Mouse (Mus musculus) olfactory bulb, adult 2 months (tissue): Measurements from ENCODE around the gene Ramp3. TPM values are rescaled to one million over a fixed set of nuclear protein-coding genes. Genes with fewer than 3 reads are reported as not detected.

Experiments used
- H3K27ac ChIP-seq: fragments of 200-500 bp; 2 replicates; pipeline ENCODE4 v1.5.1; 2012; ENCODE audit warnings: low read depth, low read length; ENCODE audit not compliant: insufficient read depth
- H3K4me1 ChIP-seq: fragments of 200-500 bp; 2 replicates; pipeline ENCODE4 v1.6.1; 2012; ENCODE audit warnings: low read length; ENCODE audit not compliant: control insufficient read depth, insufficient read depth
- H3K4me3 ChIP-seq: fragments of 200-500 bp; 2 replicates; pipeline ENCODE4 v1.5.1; 2012; ENCODE audit warnings: mild to moderate bottlenecking, low read depth, low read length, moderate library complexity; ENCODE audit not compliant: insufficient read depth
- CTCF ChIP-seq: fragments of 200-500 bp; IDR thresholded peaks from 2 replicates; pipeline ENCODE4 v1.5.1; 2012; ENCODE audit warnings: low read depth, mild to moderate bottlenecking, low read length, moderate library complexity; ENCODE audit not compliant: insufficient read depth
- POLR2A ChIP-seq: fragments of 200-500 bp; IDR thresholded peaks from 2 replicates; pipeline ENCODE4 v1.6.1; 2012; ENCODE audit warnings: mild to moderate bottlenecking, low read depth, low read length, moderate library complexity; ENCODE audit not compliant: insufficient read depth
- WGBS: fragments of 180-500 bp; shearing (Covaris S2); methylation state at CpG from one replicate; pipeline ENCODE4 v1.1.7; 2018; 5-methylcytosine and 5-hydroxymethylcytosine counted together
- polyA plus RNA-seq: library from polyadenylated mRNA; stranded (reverse); fragments of >200 nt; gene quantifications from 2 replicates; pipeline ENCODE4 v1.2.4, GENCODE M21; 2012; ENCODE audit warnings: low replicate concordance; ENCODE audit not compliant: missing spikeins, insufficient read depth, insufficient read length

Ramp3 gene
- polyA plus RNA-seq, 1 experiment = not detected

- no peak overlapping the region for H3K4me3 ChIP-seq
- 91% methylated on average over 7 of the region's 7 CpGs for WGBS
- H3K27ac ChIP-seq = no peak overlapping the region
- no peak for TF ChIP-seq CTCF
- no peak for TF ChIP-seq POLR2A
- peaks cover 3% of the 10 kb centered on the region for H3K4me1 ChIP-seq
These were observed 50.1 kb downstream of the Ramp3 start for GRCm38 (mm10) chr11:6708437-6708836.

- no peak overlapping the region for H3K4me3 ChIP-seq
- H3K4me1 ChIP-seq = peaks cover 3% of the 10 kb centered on the region
- TF ChIP-seq CTCF (no peak), POLR2A (no peak)
- H3K27ac ChIP-seq = no peak overlapping the region
- WGBS = 86% methylated on average over 2 of the region's 2 CpGs
These were observed 52.1 kb downstream of the Ramp3 start for GRCm38 (mm10) chr11:6710409-6710808.

GRCm38 (mm10) chr11:6720746-6721145 lies 62.4 kb downstream of the Ramp3 start:
- Histone ChIP-seq H3K4me1 (no peaks in the 10 kb centered on the region), H3K27ac (no peak overlapping the region), H3K4me3 (no peak overlapping the region)
- TF ChIP-seq CTCF (no peak), POLR2A (no peak)
- WGBS = 93% methylated on average over 5 of the region's 5 CpGs

GRCm38 (mm10) chr11:6726921-6727320 lies 68.6 kb downstream of the Ramp3 start:
- Histone ChIP-seq H3K4me1 (no peaks in the 10 kb centered on the region), H3K4me3 (no peak overlapping the region), H3K27ac (no peak overlapping the region)
- WGBS = 85% methylated on average over 5 of the region's 5 CpGs
- TF ChIP-seq POLR2A = no peak
- TF ChIP-seq CTCF = no peak

Other genes with a start within 250 kb of the Ramp3 start
- 1,597 TPM in 1 of 2 replicates, not detected in the other for gene Ppia, start 243.1 kb upstream of the Ramp3 start, polyA plus RNA-seq
- not detected in 2 replicates for gene H2afv, start 214.1 kb upstream of the Ramp3 start, polyA plus RNA-seq
- gene Purb, start 182.6 kb upstream of the Ramp3 start, polyA plus RNA-seq = 146 and 170 TPM in 2 replicates
- not detected in 2 replicates for gene Myo1g, start 137.6 kb upstream of the Ramp3 start, polyA plus RNA-seq
- not detected in 2 replicates for gene Ccm2, start 111.6 kb upstream of the Ramp3 start, polyA plus RNA-seq
- not detected in 2 replicates for gene Nacad, start 52.5 kb upstream of the Ramp3 start, polyA plus RNA-seq
- gene Tbrg4, start 32.5 kb upstream of the Ramp3 start, polyA plus RNA-seq = not detected in 2 replicates
- not detected in 2 replicates for gene Wap, start 19.9 kb upstream of the Ramp3 start, polyA plus RNA-seq
- gene Gm11983, start 179.1 kb downstream of the Ramp3 start, polyA plus RNA-seq = not detected in 2 replicates